Mouse (Mus musculus) MEL (cell line): ENCODE data around the gene Slc4a7. TPM values are rescaled to one million over a fixed set of nuclear protein-coding genes. Genes with fewer than 3 reads are reported as not detected.

Experiments
- DNase-seq: peaks from one replicate; pipeline ENCODE4 v3.0.0; 2011; ENCODE audit warnings: low read depth, low spot score
- H3K27ac ChIP-seq: 2 replicates; pipeline ENCODE4 v1.5.1; 2012; ENCODE audit warnings: low read depth, mild to moderate bottlenecking, control low read depth, low read length, moderate library complexity; ENCODE audit not compliant: control insufficient read depth
- H3K27me3 ChIP-seq, 2 experiments: fragments of 150-350 bp in 1 of 2; sonication (generic) in 1 of 2; 2 replicates each; pipeline ENCODE4 v1.6.1; 2012; ENCODE audit warnings: low read length in 2 of 2, mild to moderate bottlenecking in 2 of 2, improper control_type of control experiment in 1 of 2, moderate library complexity in 1 of 2; ENCODE audit not compliant: insufficient read depth in 2 of 2, control insufficient read depth in 1 of 2
- H3K36me3 ChIP-seq, 2 experiments: 2 replicates each; pipeline ENCODE4 v1.6.1; 2012 to 2014; ENCODE audit warnings: low read length in 2 of 2, improper control_type of control experiment in 1 of 2, inconsistent platforms in 1 of 2, mild to moderate bottlenecking in 1 of 2; ENCODE audit not compliant: insufficient read depth in 2 of 2, control insufficient read depth in 1 of 2
- H3K4me1 ChIP-seq, 2 experiments: fragments of 150-350 bp in 1 of 2; sonication (generic) in 1 of 2; 2 replicates each; pipeline ENCODE4 v1.6.1; 2012; ENCODE audit warnings: low read length in 2 of 2, improper control_type of control experiment in 1 of 2, mild to moderate bottlenecking in 1 of 2; ENCODE audit not compliant: insufficient read depth in 2 of 2, control insufficient read depth in 1 of 2
- H3K4me3 ChIP-seq, 2 experiments: fragments of 150-350 bp in 1 of 2; sonication (generic) in 1 of 2; 2 replicates each; pipeline ENCODE4 v1.5.1; 2012; ENCODE audit warnings: low read depth in 2 of 2, low read length in 2 of 2, mild to moderate bottlenecking in 2 of 2, moderate library complexity in 2 of 2, control low read depth in 1 of 2, improper control_type of control experiment in 1 of 2; ENCODE audit not compliant: control insufficient read depth in 1 of 2, insufficient read depth in 1 of 2
- H3K79me2 ChIP-seq: 2 replicates; pipeline ENCODE4 v1.6.1; 2012; ENCODE audit warnings: mild to moderate bottlenecking, low read length, moderate library complexity; ENCODE audit not compliant: control insufficient read depth, poor library complexity, insufficient read depth
- H3K9ac ChIP-seq: 2 replicates; pipeline ENCODE4 v1.6.1; 2012; ENCODE audit warnings: low read depth, mild to moderate bottlenecking, control low read depth, low read length, moderate library complexity; ENCODE audit not compliant: control insufficient read depth, poor library complexity, severe bottlenecking
- H3K9me3 ChIP-seq: fragments of 150-350 bp; sonication (generic); replicated peaks from 2 replicates; pipeline ENCODE4 v1.6.1; 2012; ENCODE audit warnings: mild to moderate bottlenecking, low read length, improper control_type of control experiment, moderate library complexity; ENCODE audit not compliant: insufficient read depth
- CHD2 ChIP-seq: IDR thresholded peaks from 2 replicates; pipeline ENCODE4 v1.6.1; 2011; ENCODE audit warnings: low read length, improper control_type of control experiment
- EP300 ChIP-seq, 2 experiments: IDR thresholded peaks; 2 replicates each; pipeline ENCODE4 v1.6.1; 2011; ENCODE audit warnings: improper control_type of control experiment in 2 of 2, low read length in 2 of 2, low read depth in 1 of 2, mild to moderate bottlenecking in 1 of 2
- ETS1 ChIP-seq: IDR thresholded peaks from 2 replicates; pipeline ENCODE4 v1.6.1; 2012; ENCODE audit warnings: low read depth, mild to moderate bottlenecking, inconsistent platforms, low read length, improper control_type of control experiment, moderate library complexity
- GABPA ChIP-seq: IDR thresholded peaks from 2 replicates; pipeline ENCODE4 v1.6.1; 2012; ENCODE audit warnings: low read depth, mild to moderate bottlenecking, inconsistent platforms, low read length, improper control_type of control experiment, moderate library complexity
- GATA1 ChIP-seq: IDR thresholded peaks from 2 replicates; pipeline ENCODE4 v1.6.1; 2011; ENCODE audit warnings: low read depth, low read length, improper control_type of control experiment
- HCFC1 ChIP-seq: IDR thresholded peaks from 2 replicates; pipeline ENCODE4 v1.6.1; 2012; ENCODE audit warnings: low read depth, mild to moderate bottlenecking, inconsistent platforms, low read length, improper control_type of control experiment, moderate library complexity
- MAFK ChIP-seq: IDR thresholded peaks from 2 replicates; pipeline ENCODE4 v1.6.1; 2011; ENCODE audit warnings: low read depth, mild to moderate bottlenecking, low read length, improper control_type of control experiment, borderline replicate concordance
- MAX ChIP-seq: IDR thresholded peaks from 2 replicates; pipeline ENCODE4 v1.6.1; 2011; ENCODE audit warnings: low read length, improper control_type of control experiment
- MEF2A ChIP-seq: IDR thresholded peaks from 2 replicates; pipeline ENCODE4 v1.6.1; 2014; ENCODE audit warnings: low read depth, mild to moderate bottlenecking, inconsistent platforms, low read length, improper control_type of control experiment; ENCODE audit not compliant: poor library complexity, insufficient replicate concordance, severe bottlenecking; ENCODE audit errors: extremely low read depth
- MXI1 ChIP-seq: IDR thresholded peaks from 2 replicates; pipeline ENCODE4 v1.6.1; 2011; ENCODE audit warnings: mild to moderate bottlenecking, low read depth, low read length, improper control_type of control experiment
- MYB ChIP-seq: IDR thresholded peaks from 2 replicates; pipeline ENCODE4 v1.6.1; 2011; ENCODE audit warnings: mild to moderate bottlenecking, low read depth, low read length, improper control_type of control experiment
- MYC ChIP-seq: IDR thresholded peaks from 2 replicates; pipeline ENCODE4 v1.6.1; 2011; ENCODE audit warnings: low read depth, mild to moderate bottlenecking, low read length, improper control_type of control experiment, moderate library complexity
- RAD21 ChIP-seq: IDR thresholded peaks from 2 replicates; pipeline ENCODE4 v1.6.1; 2011; ENCODE audit warnings: mild to moderate bottlenecking, low read depth, low read length, improper control_type of control experiment
- RCOR1 ChIP-seq: IDR thresholded peaks from 2 replicates; pipeline ENCODE4 v1.6.1; 2012; ENCODE audit warnings: low read depth, mild to moderate bottlenecking, inconsistent platforms, low read length, improper control_type of control experiment
- SMC3 ChIP-seq: IDR thresholded peaks from 2 replicates; pipeline ENCODE4 v1.6.1; 2011; ENCODE audit warnings: low read depth, low read length, improper control_type of control experiment
- TBP ChIP-seq: IDR thresholded peaks from 2 replicates; pipeline ENCODE4 v1.8.0; 2011; ENCODE audit warnings: low read depth, low read length, improper control_type of control experiment
- TCF12 ChIP-seq: IDR thresholded peaks from 2 replicates; pipeline ENCODE4 v1.6.1; 2014; ENCODE audit warnings: low read depth, mild to moderate bottlenecking, inconsistent platforms, low read length, improper control_type of control experiment, moderate library complexity
- UBTF ChIP-seq: IDR thresholded peaks from 2 replicates; pipeline ENCODE4 v1.6.1; 2012; ENCODE audit warnings: low read depth, mild to moderate bottlenecking, inconsistent platforms, low read length, improper control_type of control experiment, moderate library complexity, borderline replicate concordance; ENCODE audit not compliant: insufficient read depth
- USF2 ChIP-seq, 2 experiments: IDR thresholded peaks; 2 replicates each; pipeline ENCODE4 v1.6.1; 2011 to 2012; ENCODE audit warnings: improper control_type of control experiment in 2 of 2, low read length in 2 of 2, borderline replicate concordance in 1 of 2, inconsistent platforms in 1 of 2, low read depth in 1 of 2, mild to moderate bottlenecking in 1 of 2; ENCODE audit not compliant: insufficient read depth in 1 of 2
- ZNF384 ChIP-seq: IDR thresholded peaks from 2 replicates; pipeline ENCODE4 v1.6.1; 2012; ENCODE audit warnings: low read depth, mild to moderate bottlenecking, inconsistent platforms, low read length, improper control_type of control experiment
- polyA plus RNA-seq, 2 experiments: library from polyadenylated mRNA; stranded (reverse) in 1 of 2; unstranded in 1 of 2; fragments of >175 nt in 1 of 2; fragments of >200 nt in 1 of 2; gene quantifications; 2 replicates each; pipeline versions ENCODE4 v1.2.1 to v1.2.4; 2012; ENCODE audit warnings: low replicate concordance in 2 of 2, low read depth in 1 of 2; ENCODE audit not compliant: insufficient read length in 2 of 2, insufficient read depth in 1 of 2, missing spikeins in 1 of 2
- total RNA-seq: library from RNA; depleted of rRNA; stranded (reverse); fragments of 300-350 nt; gene quantifications from 2 replicates; pipeline ENCODE4 v1.2.3, GENCODE M21; 2012

The Slc4a7 gene
- total and polyA plus RNA-seq, 3 experiments: 8.2 to 30.2 (median 12.8) TPM

GRCm38 (mm10) chr14:14803921-14804517 lies 101.9 kb downstream of the Slc4a7 start:
- no peak overlapping the region for H3K9ac ChIP-seq
- no peak overlapping the region for H3K27ac ChIP-seq
- H3K9me3 ChIP-seq: no peaks in the 10 kb centered on the region
- no peaks in the 10 kb centered on the region for H3K36me3 ChIP-seq
- no peaks in the 10 kb centered on the region for H3K4me1 ChIP-seq
- H3K79me2 ChIP-seq: no peaks in the 10 kb centered on the region
- H3K27me3 ChIP-seq: no peaks in the 10 kb centered on the region
- DNase-seq: no peak
- H3K4me3 ChIP-seq: no peak overlapping the region
- TF ChIP-seq MAFK (no peak), HCFC1 (no peak), USF2 (IDR thresholded peaks at IDR 0.05; ENCODE audit: borderline replicate concordance in 1 of 2, insufficient read depth in 1 of 2, low read depth in 1 of 2, low read length in 2 of 2) (no peak), TCF12 (no peak), MXI1 (no peak), EP300 (IDR thresholded peaks at IDR 0.05; ENCODE audit: low read depth in 1 of 2, low read length in 2 of 2) (no peak), RAD21 (no peak), GATA1 (no peak), TBP (no peak), UBTF (no peak), MYB (no peak), SMC3 (no peak)

GRCm38 (mm10) chr14:14804518-14805212 lies 102.6 kb downstream of the Slc4a7 start:
- Histone ChIP-seq H3K4me3 (no peak overlapping the region), H3K79me2 (no peaks in the 10 kb centered on the region), H3K9me3 (no peaks in the 10 kb centered on the region), H3K36me3 (no peaks in the 10 kb centered on the region), H3K4me1 (no peaks in the 10 kb centered on the region)
- DNase-seq: no peak
- no peak for TF ChIP-seq TCF12
- no peak for TF ChIP-seq MYC
- TF ChIP-seq ETS1: no peak
- no peak for TF ChIP-seq GABPA
- no peak for TF ChIP-seq HCFC1
- TF ChIP-seq RCOR1: no peak
- TF ChIP-seq MXI1: no peak
- TF ChIP-seq MEF2A: no peak
- TF ChIP-seq MAFK: no peak
- TF ChIP-seq MAX: no peak
- TF ChIP-seq ZNF384: no peak
- no peak for TF ChIP-seq CHD2
- no peak for TF ChIP-seq UBTF
- TF ChIP-seq, all 39 proteins: peak for 0
- Histone ChIP-seq H3K9ac (no peak overlapping the region), H3K27me3 (no peaks in the 10 kb centered on the region), H3K27ac (no peak overlapping the region)
